ENCODE assay signal across 26 mouse cellular contexts in the genomic region with DNA sequence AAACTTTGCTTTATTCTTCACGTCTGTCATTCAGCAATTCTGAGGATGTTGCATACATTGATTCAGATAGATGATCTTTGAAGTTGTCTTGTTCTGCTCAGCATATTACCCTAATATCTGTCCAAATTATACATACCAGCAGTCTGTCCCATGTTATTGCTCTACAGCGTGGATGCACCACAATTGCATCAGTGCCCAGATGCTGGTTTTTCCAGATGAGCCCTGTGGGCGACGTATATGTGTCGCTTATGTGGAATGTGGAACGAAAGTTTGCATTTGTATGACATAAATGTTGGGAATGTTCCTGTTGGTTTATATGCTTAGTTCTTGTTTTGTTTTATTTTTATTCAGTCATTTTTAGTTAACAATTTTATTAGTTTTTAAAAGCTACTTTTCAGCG.
DNase-seq lines count a peak whose midpoint lies in the region; ATAC-seq and TF ChIP-seq lines count a peak whose summit lies in the region.
"Had no signal": no experiment of that assay in that cellular context is flagged by ENCODE, and none has a peak within 500 bp of the region (broad histone marks: within the 10 kb centered on the region; RNA-seq: fewer than 3 reads in every experiment).

No protein-coding gene starts in this region.

- no peak overlapping the region for H3K9ac ChIP-seq in hindbrain, embryonic 14.5 days
- no peak overlapping the region for H3K9ac ChIP-seq in heart, adult 2 months (ENCODE audit: low read depth, low read length)

- H3K9me3 ChIP-seq in hindbrain, embryonic 14.5 days (ENCODE audit: control insufficient read depth, low read length), result no peaks in the 10 kb centered on the region

- no peaks in the 10 kb centered on the region for H3K36me3 ChIP-seq in C2C12 (ENCODE audit: control insufficient read depth, insufficient read depth)
- H3K36me3 ChIP-seq in myocyte (ENCODE audit: control insufficient read depth, insufficient read depth), result no peaks in the 10 kb centered on the region
- no peaks in the 10 kb centered on the region for H3K36me3 ChIP-seq in hindbrain, embryonic 14.5 days (replicated peaks; ENCODE audit: control insufficient read depth, insufficient read depth)
- H3K36me3 ChIP-seq in heart, adult 2 months (ENCODE audit: control insufficient read depth, insufficient read depth, low read length), result no peaks in the 10 kb centered on the region
- H3K36me3 ChIP-seq: G1E had no signal

- H3ac ChIP-seq in C2C12 (ENCODE audit: control insufficient read depth, insufficient read length, low read depth) (no peak overlapping the region), myocyte (ENCODE audit: control insufficient read depth, insufficient read length) (no peak overlapping the region)

- H3K27me3 ChIP-seq in C2C12 (ENCODE audit: control insufficient read depth, insufficient read depth, insufficient read length) (no peaks in the 10 kb centered on the region), myocyte (ENCODE audit: control insufficient read depth, insufficient read depth, insufficient read length) (no peaks in the 10 kb centered on the region)
- H3K27me3 ChIP-seq in hindbrain, embryonic 14.5 days (ENCODE audit: control insufficient read depth, insufficient read depth, low read length), result no peaks in the 10 kb centered on the region
- no peaks in the 10 kb centered on the region for H3K27me3 ChIP-seq in heart, adult 2 months (ENCODE audit: control insufficient read depth, insufficient read depth, low read length)
- H3K27me3 ChIP-seq: CH12.LX, Patski had no signal

- no peak overlapping the region for H3K27ac ChIP-seq in hindbrain, embryonic 14.5 days
- no peak overlapping the region for H3K27ac ChIP-seq in heart, adult 2 months

- H3K79me2 ChIP-seq in C2C12 (ENCODE audit: control insufficient read depth, insufficient read depth), result no peaks in the 10 kb centered on the region
- no peaks in the 10 kb centered on the region for H3K79me2 ChIP-seq in myocyte (ENCODE audit: control insufficient read depth, insufficient read depth)
- no peaks in the 10 kb centered on the region for H3K79me2 ChIP-seq in heart, adult 2 months (replicated peaks; ENCODE audit: control insufficient read depth, insufficient read depth, low read length)

- ATAC-seq in hindbrain, embryonic 14.5 days (ENCODE audit: low FRiP score), result no peak
- ATAC-seq: activated CD4-positive, CD25-positive, alpha-beta regulatory T cell, adult 4 months; CD4-positive, CD25-positive, alpha-beta regulatory T cell, adult 4 months; Patski had no signal

- no peak for TF ChIP-seq CTCF in C2C12 (IDR thresholded peaks at IDR 0.05; ENCODE audit: control insufficient read depth, insufficient read depth, insufficient read length)
- no peak for TF ChIP-seq CTCF in heart, adult 2 months (IDR thresholded peaks at IDR 0.05)

- intact Hi-C loops in heart, adult 2 months (cut with DNase I), result no loop called here

- H3K4me3 ChIP-seq in C2C12 (ENCODE audit: insufficient read depth, poor library complexity, severe bottlenecking) (no peak overlapping the region), myocyte (no peak overlapping the region)
- H3K4me3 ChIP-seq in hindbrain, embryonic 14.5 days (replicated peaks; ENCODE audit: low read length), result no peak overlapping the region
- no peak overlapping the region for H3K4me3 ChIP-seq in heart, adult 2 months

- no peak for TF ChIP-seq POLR2A in myocyte (IDR thresholded peaks at IDR 0.05; ENCODE audit: insufficient read length, low read depth)
- TF ChIP-seq POLR2A in heart, adult 2 months (IDR thresholded peaks at IDR 0.05; ENCODE audit: insufficient read depth, low read depth, low read length), result no peak

- peaks cover 5% of the 10 kb centered on the region; the same call in 1 of the 2 replicates for H3K4me1 ChIP-seq in hindbrain, embryonic 14.5 days (replicated peaks; ENCODE audit: control insufficient read depth, insufficient read depth, low read length)
- H3K4me1 ChIP-seq in heart, adult 2 months (ENCODE audit: control insufficient read depth, insufficient read depth, low read length), result peaks cover 11% of the 10 kb centered on the region

- H3K4me2 ChIP-seq in myocyte (ENCODE audit: low read depth), result no peak overlapping the region
- H3K4me2 ChIP-seq in hindbrain, embryonic 14.5 days (replicated peaks), result no peak overlapping the region

- DNase-seq in 3T3-L1 (ENCODE audit: low read depth, low spot score) (peak; percentile 82), NIH3T3 (ENCODE audit: low read depth) (peak; percentile 57)
- DNase-seq in adrenal gland, adult 18-20 months (ENCODE audit: low spot score in 2 of 2), result no peak
- DNase-seq in hindbrain, embryonic 14.5 days (ENCODE audit: low spot score), result no peak
- no peak for DNase-seq in heart, adult 2 months
- DNase-seq in cerebellum, adult 11-12 months, result no peak
- DNase-seq: adrenal gland, adult 2 months; adrenal gland, adult 8-10 months; adrenal gland, postnatal 10 days; adrenal gland, postnatal 14 days; adrenal gland, postnatal 25 days; adrenal gland, postnatal 36 days; B cell, adult 2 months; cerebellum, adult 11 months; cerebellum, adult 18-20 months; cerebellum, adult 2 months; cerebellum, adult 8-10 months; cerebellum, adult 9-10 months; cerebellum, adult 9-11 months had no signal

- WGBS in hindbrain, embryonic 14.5 days, result 89% methylated on average over 7 of the region's 7 CpGs
- 94% methylated on average over 7 of the region's 7 CpGs for WGBS in heart, adult 2 months

- TF ChIP-seq EP300 in heart, adult 2 months (IDR thresholded peaks at IDR 0.05; ENCODE audit: insufficient read depth, low read depth, low read length), result no peak

- no peaks in the 10 kb centered on the region for H3K79me3 ChIP-seq in C2C12 (ENCODE audit: low read depth)

TF ChIP-seq in C2C12, 6 proteins besides CTCF, POLR2A, EP300 and RAD21:
- TF ChIP-seq CEBPB (IDR thresholded peaks at IDR 0.05; ENCODE audit: low read depth), result peak; percentile 81
- no peak for TF ChIP-seq MAX (IDR thresholded peaks at IDR 0.05)

TF ChIP-seq in myocyte, 11 proteins besides CTCF, POLR2A, EP300 and RAD21:
- TF ChIP-seq MAX (IDR thresholded peaks at IDR 0.05; ENCODE audit: low read depth) (no peak), CEBPB (IDR thresholded peaks at IDR 0.05; ENCODE audit: insufficient read depth, poor library complexity, severe bottlenecking) (peak; percentile 63; the same call in 1 of the 2 replicates), TCF3 (IDR thresholded peaks at IDR 0.05; ENCODE audit: insufficient read length, low read depth) (no peak)

Comparison
In these comparisons a context has a peak if more than half of its experiments do, and no peak if none do; other contexts are left out.
1. DNase-seq: peak in 3T3-L1 (single experiment) and NIH3T3 (single experiment); none in adrenal gland, adult 18-20 months (0 of 2), hindbrain, embryonic 14.5 days (single experiment), heart, adult 2 months (0 of 2) and cerebellum, adult 11-12 months (single experiment).